Mouse (Mus musculus): ENCODE measurements around the gene Slc37a1.
"Not testable (repeated sequence)": the region's sequence is repeated elsewhere in the genome, so short reads cannot be mapped to it uniquely, and the experiment has no call there.

The Slc37a1 gene

GRCm38 (mm10) chr17:31353255-31353654 is 66.7 kb downstream of the Slc37a1 start:
- no peak for DNase-seq (ENCODE audit: low spot score)

GRCm38 (mm10) chr17:31354684-31355083 is 68.1 kb downstream of the Slc37a1 start:
- DNase-seq (ENCODE audit: low spot score), result not testable (repeated sequence)

- DNase-seq (ENCODE audit: low spot score), result no peak
These were observed 69.4 kb downstream of the Slc37a1 start for GRCm38 (mm10) chr17:31355792-31356502.

- no peak for DNase-seq (ENCODE audit: low spot score)
These were observed 74.0 kb downstream of the Slc37a1 start for GRCm38 (mm10) chr17:31360582-31360981.

- no peak for DNase-seq (ENCODE audit: low spot score)
These were observed 79.1 kb downstream of the Slc37a1 start for GRCm38 (mm10) chr17:31365586-31366166.

GRCm38 (mm10) chr17:31370221-31370620 is 83.6 kb downstream of the Slc37a1 start:
- DNase-seq (ENCODE audit: low spot score), result no peak

- DNase-seq (ENCODE audit: low spot score), result no peak
These were observed 84.3 kb downstream of the Slc37a1 start for GRCm38 (mm10) chr17:31370931-31371330.

GRCm38 (mm10) chr17:31377961-31378360 is 91.4 kb downstream of the Slc37a1 start:
- DNase-seq (ENCODE audit: low spot score), result no peak

- DNase-seq (ENCODE audit: low spot score), result no peak
These were observed 91.8 kb downstream of the Slc37a1 start for GRCm38 (mm10) chr17:31378361-31378761.

- DNase-seq (ENCODE audit: low spot score), result no peak
These were observed 92.5 kb downstream of the Slc37a1 start for GRCm38 (mm10) chr17:31379086-31379485.

- no peak for DNase-seq (ENCODE audit: low spot score)
These were observed 93.3 kb downstream of the Slc37a1 start for GRCm38 (mm10) chr17:31379863-31380262.

- no peak for DNase-seq (ENCODE audit: low spot score)
These were observed 96.7 kb downstream of the Slc37a1 start for GRCm38 (mm10) chr17:31383320-31383719.

GRCm38 (mm10) chr17:31384968-31385627 is 98.5 kb downstream of the Slc37a1 start:
- DNase-seq (ENCODE audit: low spot score), result no peak

GRCm38 (mm10) chr17:31385671-31386665 is 99.4 kb downstream of the Slc37a1 start, which contains the start of gene Pde9a:
TSS of gene Pde9a (plus strand) at chr17:31386210.
- DNase-seq (ENCODE audit: low spot score), result peak; percentile 21

GRCm38 (mm10) chr17:31386766-31387275 is 100.2 kb downstream of the Slc37a1 start:
- DNase-seq (ENCODE audit: low spot score), result no peak

GRCm38 (mm10) chr17:31389432-31390050 is 102.9 kb downstream of the Slc37a1 start:
- DNase-seq (ENCODE audit: low spot score), result no peak

GRCm38 (mm10) chr17:31391462-31391861 is 104.9 kb downstream of the Slc37a1 start:
- no peak for DNase-seq (ENCODE audit: low spot score)

GRCm38 (mm10) chr17:31392041-31392440 is 105.4 kb downstream of the Slc37a1 start:
- DNase-seq (ENCODE audit: low spot score), result no peak

- no peak for DNase-seq (ENCODE audit: low spot score)
These were observed 107.2 kb downstream of the Slc37a1 start for GRCm38 (mm10) chr17:31393811-31394210.

GRCm38 (mm10) chr17:31400294-31400693 is 113.7 kb downstream of the Slc37a1 start:
- DNase-seq (ENCODE audit: low spot score), result no peak

Measured in urinary bladder, postnatal 10 days (tissue).